ENCODE assay signal across 8 mouse cellular contexts in the genomic region with DNA sequence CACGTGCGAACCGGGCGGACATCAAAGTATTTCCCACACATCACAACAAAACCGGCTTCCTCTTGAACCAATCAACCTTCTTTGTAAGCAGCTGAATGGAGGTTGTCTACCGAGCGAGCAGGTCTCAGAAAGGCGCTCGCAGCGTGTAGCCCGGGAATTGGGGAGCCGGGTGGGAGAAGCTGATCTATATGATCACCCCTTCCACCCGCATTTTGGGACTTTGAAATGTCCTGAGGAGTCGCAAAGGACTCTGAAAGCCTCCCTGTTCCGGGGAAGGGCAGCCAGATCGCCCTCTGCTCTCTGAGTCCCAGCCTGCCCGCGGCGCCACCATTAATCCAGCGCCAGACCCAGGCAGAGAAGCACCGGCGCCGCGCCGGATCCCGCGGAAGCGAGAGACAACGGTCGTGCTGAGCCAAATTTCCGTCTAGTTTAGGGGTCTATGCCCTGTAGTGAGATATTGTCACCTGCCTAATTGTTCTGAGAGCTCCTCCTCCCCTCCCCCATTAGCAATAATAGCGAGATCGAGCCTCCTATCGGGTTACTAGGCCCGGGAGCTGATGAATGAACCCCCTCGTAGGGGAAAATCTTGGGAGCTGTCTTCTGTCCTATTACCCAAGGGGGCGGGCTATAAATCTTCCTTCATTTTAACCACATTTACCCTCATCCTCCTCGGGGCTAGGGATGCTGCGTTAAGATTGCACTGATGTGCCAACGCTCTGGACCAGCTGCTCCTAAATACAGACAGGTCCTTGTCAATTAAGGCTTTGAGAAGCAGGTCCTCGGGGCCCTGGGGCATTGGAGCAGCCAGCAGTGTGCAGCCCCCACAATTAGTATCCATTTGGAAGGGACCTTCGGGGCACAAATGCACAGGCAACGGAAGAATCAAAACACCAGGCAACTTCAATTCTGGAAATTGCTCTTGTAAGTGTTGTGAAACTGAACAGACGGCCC. TPM values are rescaled to one million over a fixed set of nuclear protein-coding genes. Genes with fewer than 3 reads are reported as not detected.
DNase-seq lines count a peak whose midpoint lies in the region; ATAC-seq and TF ChIP-seq lines count a peak whose summit lies in the region.
"Had no signal": no experiment of that assay in that cellular context is flagged by ENCODE, and none has a peak within 500 bp of the region (broad histone marks: within the 10 kb centered on the region; RNA-seq: fewer than 3 reads in every experiment).

No protein-coding gene starts in this region.

- WGBS in heart, postnatal 0 days, result 4% methylated on average over 44 of the region's 44 CpGs
- 4% methylated on average over 44 of the region's 44 CpGs for WGBS in liver, embryonic 12.5 days (ENCODE audit: insufficient replicate concordance)

- H3K4me3 ChIP-seq in heart, postnatal 0 days (ENCODE audit: low read depth, low read length), result peak overlapping the region; percentile 33
- no peak overlapping the region; the same call in 1 of the 2 replicates for H3K4me3 ChIP-seq in liver, embryonic 12.5 days

- H3K9me3 ChIP-seq in heart, postnatal 0 days (replicated peaks; ENCODE audit: control insufficient read depth, low read length), result peaks cover 9% of the 10 kb centered on the region
- H3K9me3 ChIP-seq in liver, embryonic 12.5 days (replicated peaks), result no peaks in the 10 kb centered on the region

- no peak for TF ChIP-seq CTCF in heart, postnatal 0 days (IDR thresholded peaks at IDR 0.05; ENCODE audit: low read depth)

- TF ChIP-seq EP300 in heart, postnatal 0 days (IDR thresholded peaks at IDR 0.05; ENCODE audit: low read depth), result no peak

- no peak overlapping the region for H3K27ac ChIP-seq in heart, postnatal 0 days (ENCODE audit: low read depth)
- no peak overlapping the region for H3K27ac ChIP-seq in liver, embryonic 12.5 days
- H3K27ac ChIP-seq: liver, embryonic 14.5 days had no signal

- H3K27me3 ChIP-seq in heart, postnatal 0 days (ENCODE audit: control insufficient read depth, insufficient read depth, low read length), result peaks cover 98% of the 10 kb centered on the region
- peaks cover 96% of the 10 kb centered on the region for H3K27me3 ChIP-seq in liver, embryonic 12.5 days (replicated peaks)

- no peak for ATAC-seq in heart, postnatal 0 days (ENCODE audit: insufficient read depth, low read depth)
- no peak for ATAC-seq in liver, embryonic 12.5 days
- ATAC-seq in frontal cortex, adult (ENCODE audit: low TSS enrichment), result no peak

- peaks cover 6% of the 10 kb centered on the region for H3K4me1 ChIP-seq in heart, postnatal 0 days (ENCODE audit: control insufficient read depth, insufficient read depth)
- no peaks in the 10 kb centered on the region for H3K4me1 ChIP-seq in liver, embryonic 12.5 days

- peak overlapping the region; percentile 55 for H3K4me2 ChIP-seq in heart, postnatal 0 days (ENCODE audit: low read depth, low read length)
- peak overlapping the region; percentile 27 for H3K4me2 ChIP-seq in liver, embryonic 12.5 days

- peak; percentile 59 for DNase-seq in R1 (ENCODE audit: low read depth, low spot score)
- peak; percentile 43 for DNase-seq in adrenal gland, postnatal 36 days
- no peak for DNase-seq in heart, postnatal 0 days (ENCODE audit: low spot score)
- no peak for DNase-seq in yolk sac, embryonic 10.5 days (ENCODE audit: low spot score)
- no peak for DNase-seq in cerebellum, adult 18-20 months

- H3K9ac ChIP-seq in heart, postnatal 0 days (replicated peaks; ENCODE audit: low read depth, low read length), result no peak overlapping the region
- no peak overlapping the region for H3K9ac ChIP-seq in liver, embryonic 12.5 days
- H3K9ac ChIP-seq: liver, embryonic 14.5 days had no signal

- no peaks in the 10 kb centered on the region for H3K36me3 ChIP-seq in heart, postnatal 0 days (replicated peaks; ENCODE audit: control insufficient read depth, insufficient read depth, low read length)
- H3K36me3 ChIP-seq in liver, embryonic 12.5 days, result no peaks in the 10 kb centered on the region

RNA-seq across cellular contexts. Expression of a gene that starts 37.6 kb away (rescaled TPM):
- 100 to 1,000 TPM; 121 to 144 TPM for total RNA-seq in adrenal gland, postnatal 36 days (2021)
- 24.9 and 50.3 TPM in 2 replicates for total RNA-seq in heart, postnatal 0 days (2014; rRNA removed; ENCODE audit: low replicate concordance)
- polyA plus RNA-seq in heart, postnatal 0 days (2015; fragmentation: Nextera tagmentation; extraction: Ambion mirVana), result 42.7 and 50.0 TPM in 2 replicates
- polyA plus RNA-seq in liver, embryonic 12.5 days (2016; fragmentation: Nextera tagmentation; extraction: Ambion mirVana), result 114 and 118 TPM in 2 replicates

Comparison
In these comparisons a context has a peak if more than half of its experiments do, and no peak if none do; other contexts are left out.
1. DNase-seq: peak in R1 (single experiment) and adrenal gland, postnatal 36 days (2 of 2); none in heart, postnatal 0 days (single experiment), yolk sac, embryonic 10.5 days (single experiment) and cerebellum, adult 18-20 months (0 of 2).